Mouse (Mus musculus) myocyte (in vitro differentiated cells): ENCODE measurements around the gene Lrrc75a.

Experiments
- CEBPB ChIP-seq: IDR thresholded peaks from 2 replicates; pipeline ENCODE4 v1.6.1; 2011; ENCODE audit warnings: mild to moderate bottlenecking, moderate library complexity; ENCODE audit not compliant: poor library complexity, insufficient read depth, severe bottlenecking
- POLR2A ChIP-seq: IDR thresholded peaks from one replicate; pipeline ENCODE4 v1.6.1; 2011; ENCODE audit warnings: low read depth, mild to moderate bottlenecking, control low read depth, moderate library complexity; ENCODE audit not compliant: insufficient read length
- POLR2AphosphoS2 ChIP-seq: IDR thresholded peaks from one replicate; pipeline ENCODE4 v1.6.1; 2011; ENCODE audit warnings: low read depth, control low read depth; ENCODE audit not compliant: insufficient read length
- USF1 ChIP-seq: IDR thresholded peaks from one replicate; pipeline ENCODE4 v1.6.1; 2011; ENCODE audit warnings: low read depth, mild to moderate bottlenecking, control low read depth, moderate library complexity

- TF ChIP-seq POLR2A, result no peak
- no peak for TF ChIP-seq USF1
- no peak for TF ChIP-seq CEBPB
- no peak for TF ChIP-seq POLR2AphosphoS2
These were observed 15.9 kb upstream of the Lrrc75a start for GRCm38 (mm10) chr11:62664250-62664649.
